Mouse (Mus musculus): ENCODE measurements at regions not wholly inside any gene's neighbourhood (a gene's known extent, or its start where the extent isn't known, plus 50 kb on each side); places are given as distances from the start of the nearest gene placed in this dataset.

DNA sequence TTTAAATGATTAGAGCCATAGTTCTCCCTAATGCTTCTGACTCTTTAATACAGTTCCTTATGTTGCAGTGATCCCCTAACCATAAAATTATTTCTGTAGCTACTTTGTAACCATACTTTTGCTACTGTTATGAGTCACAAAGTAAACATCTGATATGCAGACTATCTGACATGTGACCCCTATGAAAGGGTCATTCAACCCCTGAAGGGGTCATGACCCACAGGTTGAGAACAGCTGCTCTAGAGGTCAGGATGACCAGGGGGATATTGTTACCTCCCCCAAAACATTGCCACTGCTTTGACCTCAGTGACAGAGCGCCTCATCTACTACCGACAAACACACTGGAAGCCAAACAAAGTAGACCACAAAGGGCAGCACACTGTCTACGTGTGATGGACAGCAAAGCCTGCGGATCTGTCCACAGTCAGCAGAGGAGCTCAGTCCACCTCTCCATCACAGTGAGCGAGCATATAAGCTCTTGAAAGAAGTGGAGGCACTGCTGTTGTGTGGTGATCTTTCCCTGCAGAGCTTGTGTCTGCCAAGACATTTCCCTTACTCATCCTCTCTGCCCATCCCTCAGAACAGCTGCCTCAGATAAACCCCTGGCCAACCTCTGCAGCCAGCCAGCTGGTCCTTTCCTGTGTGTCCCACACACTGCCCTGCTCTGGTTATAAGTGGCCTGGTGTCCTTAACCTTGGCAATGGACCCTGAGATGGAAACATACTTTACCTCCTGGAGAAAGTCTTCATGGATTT, 136.0 kb downstream of the Ets2 start:
- Histone ChIP-seq H3K27ac (no peak overlapping the region), H3K4me2 (no peak overlapping the region), H3K36me3 (no peaks in the 10 kb centered on the region), H3K4me3 (no peak overlapping the region), H3K4me1 (peaks cover 21% of the 10 kb centered on the region), H3K9ac (no peak overlapping the region), H3K27me3 (replicated peaks) (0 out of 2 replicates have a peak, but pooled peaks cover 5% of the 10 kb centered on the region), H3K9me3 (replicated peaks) (no peaks in the 10 kb centered on the region)
- 45% methylated on average over 5 of the region's 5 CpGs for WGBS (ENCODE audit: insufficient replicate concordance)
- ATAC-seq, result peak; percentile 36; the same call in 1 of the 2 replicates

DNA sequence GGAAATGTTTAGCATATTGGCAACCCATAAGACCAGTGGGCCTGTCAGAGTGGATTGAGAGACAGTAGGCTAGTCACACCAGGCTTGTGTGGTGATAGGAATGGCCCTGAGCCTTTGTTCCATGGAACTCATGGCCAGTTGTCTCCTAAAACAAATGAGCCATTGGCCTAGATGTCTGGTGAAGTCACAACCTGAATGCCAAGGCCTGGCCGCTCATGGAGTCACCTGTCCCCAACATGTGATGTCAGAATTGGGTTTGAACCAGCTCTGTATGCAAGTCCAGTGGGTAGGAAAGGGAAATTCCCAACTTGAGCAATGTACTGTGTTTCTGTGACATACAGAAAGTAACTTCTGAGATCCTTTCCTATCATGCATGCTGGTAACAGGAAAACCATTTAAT, 134.1 kb downstream of the Ets2 start:
- no peak overlapping the region for H3K4me2 ChIP-seq
- H3K4me1 ChIP-seq, result peaks cover 37% of the 10 kb centered on the region
- no peak overlapping the region for H3K9ac ChIP-seq
- 81% methylated on average over 1 of the region's 1 CpGs for WGBS (ENCODE audit: insufficient replicate concordance)
- no peaks in the 10 kb centered on the region for H3K9me3 ChIP-seq (replicated peaks)
- H3K4me3 ChIP-seq, result no peak overlapping the region
- no peak overlapping the region for H3K27ac ChIP-seq
- H3K27me3 ChIP-seq (replicated peaks), result peaks cover 5% of the 10 kb centered on the region; the same call in 1 of the 2 replicates
- no peaks in the 10 kb centered on the region for H3K36me3 ChIP-seq
- ATAC-seq, result no peak

DNA sequence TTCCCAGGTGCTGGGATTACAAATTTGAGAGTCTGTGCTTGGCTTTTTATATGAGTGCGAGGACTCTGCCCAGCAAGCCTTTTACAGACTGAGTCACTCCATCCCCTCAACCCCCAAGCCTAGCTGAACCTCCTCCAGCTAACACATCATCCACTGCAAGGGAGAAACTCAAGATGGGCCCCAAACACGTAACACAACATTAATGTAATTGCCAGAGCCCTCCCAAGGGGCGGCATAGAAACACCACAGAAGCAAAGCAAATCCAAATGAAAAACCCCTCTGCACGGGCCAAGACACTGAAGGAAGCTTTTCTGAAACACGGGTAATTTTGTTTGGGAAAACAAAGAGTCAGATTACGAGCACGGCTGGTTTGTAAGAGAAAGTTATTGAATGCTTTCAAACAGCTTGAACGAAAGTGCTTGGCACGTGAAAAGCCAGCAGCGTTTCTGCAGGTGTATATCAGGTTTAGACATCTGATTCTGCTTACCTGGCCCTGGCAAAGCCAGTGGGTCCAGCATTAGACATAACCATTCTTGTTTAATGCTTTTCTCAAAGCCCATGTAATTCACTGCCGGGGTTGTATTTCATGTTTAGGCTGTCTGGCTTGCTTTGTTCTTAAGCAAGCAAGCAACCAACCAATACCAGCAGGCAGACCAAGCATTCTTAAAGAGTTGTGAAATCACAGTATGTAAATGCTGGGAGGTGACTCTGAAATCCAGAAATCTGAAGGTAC, 132.8 kb downstream of the Ets2 start:
- Histone ChIP-seq H3K27me3 (replicated peaks) (peaks cover 10% of the 10 kb centered on the region; the same call in 1 of the 2 replicates), H3K9ac (no peak overlapping the region), H3K27ac (no peak overlapping the region), H3K9me3 (replicated peaks) (no peaks in the 10 kb centered on the region), H3K4me3 (no peak overlapping the region), H3K4me2 (no peak overlapping the region), H3K36me3 (no peaks in the 10 kb centered on the region), H3K4me1 (peaks cover 40% of the 10 kb centered on the region)
- 69% methylated on average over 11 of the region's 11 CpGs for WGBS (ENCODE audit: insufficient replicate concordance)
- no peak for ATAC-seq

DNA sequence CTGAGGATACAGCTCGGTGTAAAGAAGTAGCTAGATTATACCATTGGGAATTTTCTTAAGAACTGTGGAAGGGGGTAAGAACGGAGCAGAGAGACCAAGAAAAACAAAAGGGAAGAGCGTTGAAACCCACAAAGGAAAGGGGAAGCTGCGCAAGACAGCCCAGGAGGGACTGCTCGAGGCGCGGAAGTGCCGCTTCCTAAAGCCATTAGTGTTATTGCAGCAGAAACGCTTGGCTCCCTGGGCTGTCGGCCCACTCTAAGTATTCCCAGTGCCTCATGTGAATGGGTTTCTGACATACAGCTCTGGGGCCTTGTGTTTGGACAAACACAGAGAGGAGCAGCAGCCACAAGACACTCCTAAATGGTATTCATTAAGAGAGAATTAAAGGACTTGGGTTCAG, 131.6 kb downstream of the Ets2 start:
- ATAC-seq, result no peak
- Histone ChIP-seq H3K27me3 (replicated peaks) (peaks cover 10% of the 10 kb centered on the region; the same call in 1 of the 2 replicates), H3K4me2 (no peak overlapping the region), H3K4me3 (no peak overlapping the region), H3K9ac (no peak overlapping the region), H3K9me3 (replicated peaks) (no peaks in the 10 kb centered on the region), H3K36me3 (no peaks in the 10 kb centered on the region), H3K27ac (no peak overlapping the region), H3K4me1 (peaks cover 28% of the 10 kb centered on the region)
- 26% methylated on average over 10 of the region's 10 CpGs for WGBS (ENCODE audit: insufficient replicate concordance)

DNA sequence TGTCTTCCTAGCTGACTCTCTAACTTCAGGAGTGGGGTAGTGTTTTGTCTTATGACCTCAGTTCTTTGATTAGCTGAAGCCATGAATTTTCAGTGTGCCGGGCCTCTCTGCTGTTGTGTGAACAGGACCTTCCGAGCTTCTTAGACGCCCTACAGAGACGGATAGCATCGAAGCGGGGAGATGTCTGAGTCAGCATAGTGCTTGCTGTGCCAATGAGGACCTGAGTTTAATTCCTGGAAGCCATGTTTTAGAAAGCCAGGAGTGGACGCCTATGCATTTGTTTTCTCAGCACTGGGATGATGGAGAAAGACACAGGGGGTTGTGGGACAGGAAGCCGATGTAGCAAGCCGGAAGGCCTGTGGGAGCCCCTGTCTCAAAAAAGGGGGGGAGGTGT, 130.5 kb downstream of the Ets2 start:
- H3K4me2 ChIP-seq, result no peak overlapping the region
- H3K4me1 ChIP-seq, result peaks cover 23% of the 10 kb centered on the region
- no peak overlapping the region for H3K27ac ChIP-seq
- no peak overlapping the region for H3K9ac ChIP-seq
- peaks cover 10% of the 10 kb centered on the region; the same call in 1 of the 2 replicates for H3K27me3 ChIP-seq (replicated peaks)
- WGBS (ENCODE audit: insufficient replicate concordance), result 59% methylated on average over 9 of the region's 9 CpGs
- H3K36me3 ChIP-seq, result no peaks in the 10 kb centered on the region
- H3K9me3 ChIP-seq (replicated peaks), result no peaks in the 10 kb centered on the region
- no peak for ATAC-seq
- no peak overlapping the region for H3K4me3 ChIP-seq

DNA sequence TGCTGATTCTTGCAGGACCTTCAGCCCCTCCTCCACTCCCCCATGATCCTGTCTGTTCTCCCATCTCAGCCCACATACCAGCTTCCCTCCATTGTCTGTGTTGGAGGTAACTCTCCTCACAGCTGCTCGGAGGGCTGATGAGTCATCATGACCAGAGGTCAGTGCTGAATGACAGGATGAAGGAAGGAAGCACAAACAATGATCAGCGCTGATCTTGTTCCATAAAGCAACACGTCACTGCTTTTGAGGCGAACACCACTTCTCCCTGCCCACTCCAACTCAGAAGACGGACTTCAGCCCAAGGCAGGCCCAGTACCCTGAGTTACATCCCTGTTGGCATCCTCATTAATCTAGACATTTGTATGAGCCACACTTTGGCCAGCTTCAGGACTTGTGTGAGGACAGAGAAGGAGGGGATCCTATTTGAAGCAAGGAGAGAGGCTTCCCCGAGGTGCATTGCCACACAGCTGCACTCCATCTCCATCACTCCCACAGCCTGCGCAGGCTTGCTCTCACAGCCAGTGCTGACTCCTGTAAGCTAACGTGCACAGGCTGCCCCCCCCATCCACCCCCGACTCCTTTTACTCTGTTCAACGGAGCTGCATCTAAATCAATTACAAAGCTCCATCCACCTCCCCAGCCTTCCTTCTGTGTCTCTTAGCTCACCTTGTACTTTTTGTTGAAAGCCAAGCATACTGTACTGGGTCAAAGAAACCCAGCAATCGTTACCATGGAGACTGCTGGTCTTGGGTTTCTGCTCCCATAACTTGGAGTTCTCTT, 129.9 kb downstream of the Ets2 start:
- Histone ChIP-seq H3K4me3 (no peak overlapping the region), H3K9me3 (replicated peaks) (no peaks in the 10 kb centered on the region), H3K27ac (peak overlapping the region; percentile 21; the same call in 1 of the 2 replicates), H3K4me1 (peaks cover 23% of the 10 kb centered on the region), H3K4me2 (no peak overlapping the region), H3K9ac (no peak overlapping the region), H3K36me3 (no peaks in the 10 kb centered on the region), H3K27me3 (replicated peaks) (peaks cover 10% of the 10 kb centered on the region; the same call in 1 of the 2 replicates)
- WGBS (ENCODE audit: insufficient replicate concordance), result 30% methylated on average over 11 of the region's 11 CpGs
- peak; percentile 57; the same call in 1 of the 2 replicates for ATAC-seq

DNA sequence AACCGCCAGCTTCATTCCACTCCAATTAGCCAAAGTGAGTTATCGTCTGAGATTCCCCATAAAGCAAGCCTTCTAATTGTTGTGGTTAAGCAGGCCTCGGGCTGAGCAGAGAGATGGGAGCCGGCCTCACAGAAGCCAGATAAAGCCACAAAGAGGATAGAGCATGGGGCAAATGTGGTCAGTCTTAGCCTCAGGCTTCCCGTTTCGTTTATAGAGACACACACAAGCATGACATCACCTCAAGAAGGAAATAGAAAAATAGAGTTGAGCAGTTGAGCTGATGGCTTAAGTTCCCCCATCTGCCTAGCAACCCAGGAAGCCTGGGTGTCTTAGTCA, 125.5 kb downstream of the Ets2 start:
- H3K9ac ChIP-seq, result no peak overlapping the region
- no peaks in the 10 kb centered on the region for H3K9me3 ChIP-seq (replicated peaks)
- no peak for ATAC-seq
- peaks cover 41% of the 10 kb centered on the region for H3K4me1 ChIP-seq
- no peak overlapping the region for H3K4me2 ChIP-seq
- WGBS (ENCODE audit: insufficient replicate concordance), result 13% methylated on average over 6 of the region's 6 CpGs
- H3K4me3 ChIP-seq, result no peak overlapping the region
- H3K27me3 ChIP-seq (replicated peaks), result peaks cover 21% of the 10 kb centered on the region
- H3K27ac ChIP-seq, result no peak overlapping the region
- no peaks in the 10 kb centered on the region for H3K36me3 ChIP-seq

DNA sequence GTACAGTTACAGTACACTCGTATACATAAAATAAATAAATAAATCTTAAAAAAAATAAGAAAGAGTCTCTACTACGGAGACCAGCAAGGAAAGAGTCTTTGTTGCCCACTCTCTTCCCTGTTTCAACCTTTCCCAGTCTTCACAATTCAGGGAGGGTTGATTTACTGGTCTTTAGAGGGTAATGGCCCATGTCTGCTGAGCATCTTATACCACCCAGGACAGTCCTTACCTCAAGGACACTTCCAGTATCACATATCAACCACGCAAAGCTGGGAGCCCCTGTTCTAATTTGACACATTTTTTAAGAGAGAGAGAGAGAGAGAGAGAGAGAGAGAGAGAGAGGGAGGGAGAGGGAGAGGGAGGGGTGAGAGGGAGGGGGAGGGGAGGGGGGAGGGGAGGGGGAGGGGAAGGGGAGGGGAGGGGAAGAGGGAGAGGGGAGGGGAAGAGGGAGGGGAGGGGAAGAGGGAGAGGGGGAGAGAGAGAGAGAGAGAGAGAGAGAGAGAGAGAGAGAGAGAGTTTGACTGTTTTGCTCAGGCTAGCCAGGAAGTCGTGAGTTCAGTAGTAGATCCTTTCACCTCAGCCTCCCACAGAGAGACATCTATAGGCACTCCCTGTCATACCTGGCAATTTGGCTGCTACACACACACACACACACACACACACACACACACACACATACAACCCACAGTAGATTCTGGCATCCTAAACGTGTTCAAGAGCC, 125.0 kb downstream of the Ets2 start:
- WGBS (ENCODE audit: insufficient replicate concordance), result 40% methylated on average over 5 of the region's 5 CpGs
- H3K27ac ChIP-seq, result no peak overlapping the region
- H3K4me1 ChIP-seq, result peaks cover 36% of the 10 kb centered on the region

DNA sequence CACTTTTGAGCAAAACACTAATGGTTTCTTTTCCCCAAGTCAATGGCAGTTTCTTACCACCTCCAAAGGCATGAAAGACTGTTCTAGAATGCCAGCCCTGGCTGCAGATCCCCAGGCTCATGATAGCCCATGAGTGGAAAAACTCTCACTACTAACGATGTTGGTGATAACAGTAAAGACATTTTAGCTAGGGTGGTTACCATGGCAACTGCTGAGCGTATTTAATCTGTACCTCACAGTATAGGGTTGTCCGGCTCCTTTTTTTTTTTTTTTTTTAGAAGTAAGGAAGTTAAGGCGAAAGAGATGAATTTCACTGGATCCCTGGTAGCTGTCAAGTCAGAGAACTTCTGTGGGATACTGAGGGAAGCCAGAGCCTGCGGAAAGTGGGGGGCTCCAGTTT, 123.8 kb downstream of the Ets2 start:
- H3K27ac ChIP-seq, result no peak overlapping the region
- ATAC-seq, result no peak
- H3K4me3 ChIP-seq, result no peak overlapping the region

More for the DNA sequence above, 125.0 kb downstream of the Ets2 start:
- ATAC-seq, result no peak
- H3K9ac ChIP-seq, result no peak overlapping the region
- H3K4me3 ChIP-seq, result no peak overlapping the region
- peaks cover 27% of the 10 kb centered on the region for H3K27me3 ChIP-seq (replicated peaks)
- no peaks in the 10 kb centered on the region for H3K9me3 ChIP-seq (replicated peaks)
- H3K36me3 ChIP-seq, result no peaks in the 10 kb centered on the region
- H3K4me2 ChIP-seq, result no peak overlapping the region

DNA sequence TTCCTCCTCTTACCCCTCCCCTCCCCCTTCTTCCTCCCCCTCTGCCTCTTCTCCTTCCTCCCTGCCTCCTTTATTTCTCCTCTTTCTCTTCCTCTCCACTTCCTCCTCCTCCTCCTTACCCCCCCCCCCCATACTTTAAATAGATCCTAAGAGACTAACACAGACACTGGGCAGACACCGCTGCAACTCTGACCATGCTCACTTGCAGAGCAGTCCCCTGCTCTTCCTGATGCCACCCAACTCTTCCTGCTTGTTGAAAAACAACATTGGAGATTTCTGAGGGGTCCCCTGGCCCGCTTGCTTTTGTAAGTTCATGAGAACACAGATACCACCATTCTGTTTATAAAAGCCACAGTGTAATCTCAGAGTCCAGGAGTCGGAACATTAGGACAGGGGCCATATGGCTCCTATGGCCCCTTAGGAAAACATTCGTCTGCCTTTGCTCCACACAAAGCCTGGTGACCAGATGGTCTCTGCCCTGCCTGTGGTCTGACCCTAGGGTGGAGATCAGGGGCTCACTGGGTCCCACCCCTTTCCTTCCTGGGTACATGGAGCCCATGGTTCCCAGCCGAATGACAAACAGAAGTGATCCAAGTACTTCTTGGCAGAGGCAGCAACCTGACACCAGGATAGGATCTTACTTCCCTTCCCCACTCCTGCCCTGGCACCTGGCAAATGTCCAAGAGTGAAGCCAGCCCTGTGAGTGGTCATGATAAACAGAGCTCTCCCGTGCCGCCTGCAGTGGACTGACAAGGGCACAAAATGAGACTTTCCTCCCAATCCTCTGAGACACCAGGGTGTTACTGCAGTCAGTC, 123.1 kb downstream of the Ets2 start:
- H3K36me3 ChIP-seq, result no peaks in the 10 kb centered on the region
- ATAC-seq, result peak; percentile 36
- no peak overlapping the region for H3K4me2 ChIP-seq
- peaks cover 22% of the 10 kb centered on the region for H3K27me3 ChIP-seq (replicated peaks)
- H3K9me3 ChIP-seq (replicated peaks), result no peaks in the 10 kb centered on the region
- no peak overlapping the region for H3K4me3 ChIP-seq
- H3K27ac ChIP-seq, result 0 out of 2 replicates have a peak overlapping the region, but pooled peaks have one; percentile 27
- WGBS (ENCODE audit: insufficient replicate concordance), result 8% methylated on average over 7 of the region's 7 CpGs
- no peak overlapping the region for H3K9ac ChIP-seq
- H3K4me1 ChIP-seq, result peaks cover 30% of the 10 kb centered on the region

More for the DNA sequence above, 123.8 kb downstream of the Ets2 start:
- Histone ChIP-seq H3K36me3 (no peaks in the 10 kb centered on the region), H3K4me1 (peaks cover 27% of the 10 kb centered on the region), H3K9me3 (replicated peaks) (no peaks in the 10 kb centered on the region), H3K4me2 (no peak overlapping the region), H3K27me3 (replicated peaks) (peaks cover 27% of the 10 kb centered on the region), H3K9ac (no peak overlapping the region)
- 26% methylated on average over 5 of the region's 5 CpGs for WGBS (ENCODE audit: insufficient replicate concordance)

DNA sequence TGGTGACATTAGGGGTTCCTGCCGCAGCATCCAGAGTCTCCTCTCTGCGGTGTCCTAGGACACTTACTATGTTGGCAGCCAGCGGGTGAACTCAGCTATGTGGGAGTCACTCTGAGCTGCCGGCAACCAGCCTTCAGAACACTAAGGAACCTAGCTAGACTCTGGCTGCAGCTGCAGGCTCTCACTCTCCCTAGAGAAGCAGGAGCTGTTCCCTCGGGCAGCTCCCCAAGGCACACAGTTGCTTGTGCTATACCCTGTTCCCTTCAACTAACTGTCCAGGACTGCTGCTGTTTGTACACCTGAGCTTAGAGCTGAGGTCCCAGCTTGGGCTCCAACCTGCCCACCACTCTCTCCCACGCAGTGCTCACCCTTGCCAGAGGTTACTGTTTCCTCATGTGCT, 121.9 kb downstream of the Ets2 start:
- no peak overlapping the region for H3K9ac ChIP-seq
- no peak overlapping the region for H3K4me2 ChIP-seq
- H3K9me3 ChIP-seq (replicated peaks), result no peaks in the 10 kb centered on the region
- H3K36me3 ChIP-seq, result no peaks in the 10 kb centered on the region
- no peak for ATAC-seq
- no peak overlapping the region for H3K27ac ChIP-seq
- no peak overlapping the region for H3K4me3 ChIP-seq
- H3K4me1 ChIP-seq, result peaks cover 30% of the 10 kb centered on the region
- WGBS (ENCODE audit: insufficient replicate concordance), result 58% methylated on average over 6 of the region's 6 CpGs
- H3K27me3 ChIP-seq (replicated peaks), result peaks cover 22% of the 10 kb centered on the region
